Mouse (Mus musculus) E14TG2a.4 (cell line): Measurements from ENCODE around the gene Rack1.

Source experiments
- H3K27me3 ChIP-seq: 2 replicates; pipeline ENCODE4 v1.6.1; 2014; ENCODE audit warnings: low read length, control low read depth; ENCODE audit not compliant: insufficient read depth
- H3K36me3 ChIP-seq: 2 replicates; pipeline ENCODE4 v1.6.1; 2014; ENCODE audit warnings: low read length, control low read depth; ENCODE audit not compliant: insufficient read depth
- H3K4me1 ChIP-seq: replicated peaks from 2 replicates; pipeline ENCODE4 v1.6.1; 2014; ENCODE audit warnings: low read depth, low read length, control low read depth
- H3K4me3 ChIP-seq: replicated peaks from 2 replicates; pipeline ENCODE4 v1.5.1; 2014; ENCODE audit warnings: mild to moderate bottlenecking, low read length
- H3K9me3 ChIP-seq: 2 replicates; pipeline ENCODE4 v1.6.1; 2014; ENCODE audit warnings: low read length, control low read depth
- CTCF ChIP-seq: conservative IDR thresholded peaks from 2 replicates; pipeline ENCODE4 v1.5.1; 2014; ENCODE audit warnings: low read length
- NANOG ChIP-seq: IDR thresholded peaks from 2 replicates; pipeline ENCODE4 v1.6.1; 2014; ENCODE audit warnings: borderline replicate concordance, low read length, mixed read lengths
- POU5F1 ChIP-seq: IDR thresholded peaks from 2 replicates; pipeline ENCODE4 v1.6.1; 2014; ENCODE audit warnings: low read length, borderline replicate concordance

Rack1 gene

DNA sequence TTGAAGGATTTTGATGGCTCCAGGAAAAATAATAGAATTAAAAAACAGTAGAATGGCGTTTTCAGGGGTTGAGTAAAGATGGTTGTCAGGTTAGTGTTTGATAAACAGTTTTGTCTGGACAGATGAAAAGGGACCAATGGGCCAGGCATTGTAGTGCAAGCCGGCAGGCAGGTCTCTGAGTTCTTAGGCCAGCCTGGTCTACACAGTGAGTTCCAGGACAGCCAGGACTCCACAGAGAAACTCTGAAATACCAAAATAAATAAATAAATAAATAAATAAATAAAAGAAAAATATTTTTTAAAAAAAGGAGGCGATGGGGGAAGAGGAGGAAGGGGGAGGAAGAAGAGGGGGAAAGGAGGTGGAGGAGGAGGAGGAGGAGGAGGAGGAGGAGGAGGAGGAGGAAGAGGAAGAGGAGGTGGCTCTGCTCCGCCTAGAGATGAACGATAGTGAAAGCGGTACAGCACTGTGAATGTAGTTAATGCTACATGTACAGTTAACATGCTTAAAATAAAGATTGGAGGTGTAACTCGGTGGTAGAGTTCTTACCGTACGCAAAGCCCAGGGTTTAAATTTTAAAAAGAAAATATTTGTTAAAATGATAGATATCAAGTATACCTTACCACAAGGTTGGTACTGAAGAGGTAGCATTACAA, 33.1 kb downstream of the Rack1 start:
- TF ChIP-seq CTCF = no peak
- no peak for TF ChIP-seq POU5F1
- no peak for TF ChIP-seq NANOG
- Histone ChIP-seq H3K4me3 (peak overlapping the region; percentile 85), H3K36me3 (no peaks in the 10 kb centered on the region), H3K4me1 (peaks cover 40% of the 10 kb centered on the region), H3K27me3 (peaks cover 22% of the 10 kb centered on the region), H3K9me3 (peaks cover under 1% of the 10 kb centered on the region; the same call in 1 of the 2 replicates)

DNA sequence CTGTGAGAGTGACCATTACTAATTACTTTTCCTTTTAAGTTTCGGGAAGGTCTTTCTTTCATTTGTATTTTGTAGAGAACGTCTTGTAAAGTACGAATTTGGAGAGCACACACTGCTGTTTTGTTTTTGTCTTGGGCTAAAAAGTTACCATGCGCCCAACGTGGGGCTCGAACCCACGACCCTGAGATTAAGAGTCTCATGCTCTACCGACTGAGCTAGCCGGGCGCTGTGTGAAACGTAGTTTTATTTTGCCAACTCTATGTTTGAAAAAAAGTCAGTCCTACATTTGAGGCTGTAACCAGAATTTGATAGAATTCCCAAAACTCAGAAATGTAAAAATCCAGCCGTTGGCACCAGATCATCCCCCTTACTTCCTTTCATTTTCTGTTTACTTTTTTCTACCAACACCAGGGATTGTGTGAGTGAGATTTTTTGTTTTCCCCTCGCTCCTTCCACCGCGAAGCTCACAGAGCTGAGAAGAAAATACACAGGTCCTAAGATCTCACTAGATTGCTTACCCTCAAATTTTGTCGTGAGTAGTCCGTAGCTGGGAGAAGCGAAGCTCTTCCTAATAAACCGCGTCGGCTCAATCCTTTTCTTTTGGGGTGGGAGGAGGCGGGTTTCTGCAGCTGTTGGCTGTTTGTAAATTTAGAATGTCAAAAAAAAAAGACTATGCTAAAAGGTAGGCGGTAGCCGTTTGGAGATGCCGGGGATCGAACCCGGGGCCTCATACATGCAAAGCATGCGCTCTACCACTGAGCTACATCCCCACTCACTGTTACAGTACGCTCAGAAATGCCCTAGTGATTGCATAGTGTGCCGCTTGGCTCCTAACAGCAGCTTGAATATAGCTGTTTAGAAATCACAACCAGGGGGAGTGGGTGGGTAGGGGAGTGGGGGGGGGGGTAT, 33.9 kb downstream of the Rack1 start:
- Histone ChIP-seq H3K9me3 (no peaks in the 10 kb centered on the region), H3K4me3 (peak overlapping the region; percentile 85), H3K27me3 (peaks cover 27% of the 10 kb centered on the region), H3K4me1 (peaks cover 43% of the 10 kb centered on the region), H3K36me3 (no peaks in the 10 kb centered on the region)
- no peak for TF ChIP-seq CTCF
- TF ChIP-seq NANOG = no peak
- no peak for TF ChIP-seq POU5F1

DNA sequence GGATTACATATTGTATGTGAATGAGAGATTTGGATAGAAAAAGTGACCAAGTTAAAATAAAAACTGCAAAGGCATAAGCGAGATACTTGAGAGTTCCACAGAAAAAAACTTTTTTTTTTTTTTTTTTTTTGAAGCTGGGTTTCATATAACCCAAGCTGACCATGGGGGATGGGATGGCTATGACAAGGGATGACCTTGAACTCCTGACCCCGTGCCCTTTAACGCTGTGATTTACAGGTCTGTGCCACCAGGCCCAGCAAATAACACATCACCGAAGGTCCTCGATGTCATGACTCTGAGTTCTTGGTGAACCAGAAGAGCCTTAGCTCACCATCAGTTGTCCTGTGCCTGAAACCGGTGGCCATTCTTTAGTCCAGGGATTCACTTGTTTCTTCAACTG, 35.8 kb downstream of the Rack1 start:
- no peak for TF ChIP-seq NANOG
- no peak for TF ChIP-seq CTCF
- TF ChIP-seq POU5F1 = no peak
- Histone ChIP-seq H3K27me3 (peaks cover 42% of the 10 kb centered on the region), H3K36me3 (no peaks in the 10 kb centered on the region), H3K4me3 (no peak overlapping the region), H3K9me3 (no peaks in the 10 kb centered on the region), H3K4me1 (peaks cover 52% of the 10 kb centered on the region)

DNA sequence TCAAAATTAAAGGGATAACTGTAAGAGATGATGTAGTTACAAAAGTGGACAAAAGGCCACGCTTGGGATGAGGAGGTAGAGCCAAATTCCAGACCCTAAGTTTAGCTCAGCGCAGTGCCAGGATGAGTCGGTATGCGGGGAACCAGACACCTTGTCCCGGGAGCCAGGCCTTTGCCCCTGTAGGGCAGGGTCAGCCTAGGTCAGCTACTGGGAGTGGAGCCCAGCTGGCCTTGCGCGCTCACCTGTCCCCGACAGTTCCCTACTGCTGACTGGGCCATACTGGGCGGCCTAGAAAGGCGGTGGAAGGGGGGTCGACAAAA, 36.8 kb downstream of the Rack1 start:
- TF ChIP-seq CTCF (no peak), POU5F1 (no peak), NANOG (no peak)
- Histone ChIP-seq H3K27me3 (peaks cover 42% of the 10 kb centered on the region), H3K4me3 (peak overlapping the region; percentile 88), H3K36me3 (no peaks in the 10 kb centered on the region), H3K4me1 (peaks cover 52% of the 10 kb centered on the region), H3K9me3 (no peaks in the 10 kb centered on the region)

DNA sequence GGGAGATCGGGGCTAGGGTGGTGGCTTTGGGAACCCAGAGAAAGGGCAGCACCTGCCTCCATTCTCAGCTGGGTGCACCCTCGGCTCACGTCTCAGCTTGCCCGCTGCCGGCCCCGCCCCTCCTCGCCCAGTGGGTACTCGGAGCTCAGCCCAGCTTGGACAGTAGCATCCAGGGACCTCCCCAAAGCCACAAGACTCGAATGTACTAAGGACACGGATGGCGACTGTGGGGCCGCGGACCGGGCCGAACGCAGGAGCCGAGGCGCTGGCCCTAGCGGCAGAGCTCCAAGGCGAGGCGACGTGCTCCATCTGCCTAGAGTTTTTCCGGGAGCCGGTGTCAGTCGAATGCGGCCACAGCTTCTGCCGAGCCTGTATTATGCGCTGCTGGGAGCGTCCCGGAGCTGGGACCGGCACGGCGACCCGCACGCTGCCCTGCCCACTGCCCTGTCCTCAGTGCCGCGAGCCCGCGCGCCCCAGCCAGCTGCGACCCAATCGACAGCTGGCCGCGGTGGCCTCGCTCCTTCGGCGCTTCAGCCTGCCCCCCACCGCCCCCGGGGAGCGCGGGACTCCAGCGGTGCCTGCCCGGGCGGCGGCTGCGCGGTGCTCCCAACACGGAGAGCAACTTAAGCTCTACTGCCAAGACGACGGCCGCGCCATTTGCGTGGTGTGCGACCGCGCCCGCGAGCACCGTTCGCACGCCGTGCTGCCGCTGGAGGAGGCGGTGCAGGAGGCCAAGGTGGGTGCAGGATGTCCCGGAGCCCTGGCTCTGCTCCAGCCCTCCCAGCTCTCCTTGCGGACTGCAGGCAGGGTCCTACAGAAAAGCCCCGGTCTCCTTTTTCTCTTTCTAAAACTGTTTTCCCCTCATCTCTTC, 37.4 kb downstream of the Rack1 start:
- Histone ChIP-seq H3K36me3 (no peaks in the 10 kb centered on the region), H3K4me1 (peaks cover 52% of the 10 kb centered on the region), H3K27me3 (peaks cover 44% of the 10 kb centered on the region), H3K9me3 (no peaks in the 10 kb centered on the region), H3K4me3 (peak overlapping the region; percentile 88)
- no peak for TF ChIP-seq NANOG
- TF ChIP-seq CTCF = no peak
- TF ChIP-seq POU5F1 = no peak

DNA sequence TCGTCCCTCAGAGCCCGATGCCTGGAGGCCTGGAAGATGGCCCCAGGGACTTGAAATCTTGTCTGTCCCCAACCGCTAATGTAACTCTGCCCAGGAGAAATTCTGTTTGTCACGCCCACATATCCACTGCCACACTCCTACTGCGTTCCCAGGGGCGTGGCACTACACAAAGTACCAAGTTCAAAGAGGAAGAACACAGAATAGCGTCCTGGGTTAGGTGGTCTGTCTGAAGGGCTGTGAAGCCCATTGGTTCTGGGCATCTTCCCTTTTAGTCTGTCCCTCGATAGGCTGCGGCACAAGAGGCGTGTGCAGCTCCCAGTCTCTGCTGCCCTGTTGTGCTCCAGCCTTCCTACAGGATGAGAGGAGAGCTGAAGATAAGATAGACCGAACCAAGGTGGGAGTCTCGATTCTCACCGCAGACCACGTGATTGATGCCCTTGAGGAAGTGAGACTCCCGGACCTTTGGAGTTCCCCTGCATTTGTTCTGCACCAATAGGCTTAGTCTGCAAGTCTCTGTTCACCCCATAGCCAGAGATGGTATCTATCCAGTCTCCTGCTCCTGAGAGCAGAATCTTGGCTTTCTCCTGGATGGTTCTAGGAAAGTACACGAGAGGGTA, 38.2 kb downstream of the Rack1 start:
- H3K9me3 ChIP-seq = no peaks in the 10 kb centered on the region
- peaks cover 45% of the 10 kb centered on the region for H3K27me3 ChIP-seq
- peaks cover 52% of the 10 kb centered on the region for H3K4me1 ChIP-seq
- peak overlapping the region; percentile 88 for H3K4me3 ChIP-seq
- H3K36me3 ChIP-seq = no peaks in the 10 kb centered on the region
- TF ChIP-seq NANOG = no peak
- no peak for TF ChIP-seq POU5F1
- TF ChIP-seq CTCF = no peak

DNA sequence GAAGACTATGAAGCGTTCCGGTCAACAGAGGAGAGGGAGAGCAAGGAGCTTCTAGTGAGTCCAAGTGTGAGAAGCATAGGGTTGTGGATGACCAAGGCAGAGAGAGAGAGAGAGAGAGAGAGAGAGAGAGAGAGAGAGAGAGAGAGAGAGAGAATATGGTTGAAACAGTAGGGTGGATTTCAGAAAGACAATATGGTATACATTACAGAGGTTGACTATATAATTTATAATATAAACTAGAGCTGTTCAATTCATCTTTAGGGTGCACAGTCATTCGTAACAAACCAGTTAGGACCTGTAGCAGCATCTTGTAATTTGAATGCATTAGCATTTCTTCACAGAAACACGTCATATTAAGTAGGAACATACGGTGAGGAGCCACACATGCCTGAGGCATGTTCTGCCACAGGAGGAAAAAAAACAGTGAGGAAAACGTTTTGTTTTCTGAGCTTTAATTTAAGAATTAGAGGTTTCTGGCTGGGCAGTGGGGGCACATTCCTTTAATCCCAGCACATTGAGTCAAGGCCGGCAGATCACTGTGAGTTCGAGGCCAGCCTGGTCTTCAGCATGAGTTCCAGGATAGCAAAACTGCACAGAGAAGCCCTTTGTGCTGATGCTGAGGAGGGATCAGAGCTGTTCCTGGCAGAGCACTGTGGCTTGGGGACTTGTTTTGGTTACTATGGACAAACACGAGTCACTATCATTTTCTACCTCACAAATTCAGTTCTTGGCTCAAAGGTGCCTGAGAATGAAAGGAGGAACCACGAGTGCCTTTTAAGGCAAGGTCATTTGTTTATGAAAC, 38.9 kb downstream of the Rack1 start:
- H3K36me3 ChIP-seq = no peaks in the 10 kb centered on the region

More for the DNA sequence above, 38.9 kb downstream of the Rack1 start:
- Histone ChIP-seq H3K4me3 (peak overlapping the region; percentile 88), H3K27me3 (peaks cover 45% of the 10 kb centered on the region), H3K4me1 (peaks cover 52% of the 10 kb centered on the region), H3K9me3 (no peaks in the 10 kb centered on the region)
- TF ChIP-seq POU5F1 (no peak), NANOG (no peak), CTCF (no peak)
